Mouse (Mus musculus) central nervous system, embryonic 18 days (tissue): Measurements from ENCODE around the gene Tas2r120. TPM values are rescaled to one million over a fixed set of nuclear protein-coding genes. Genes with fewer than 3 reads are reported as not detected.

Experiments used
- polyA plus RNA-seq: library from polyadenylated mRNA; depleted of rRNA; stranded (reverse); fragments of >200 nt; gene quantifications from 2 replicates; pipeline ENCODE4 v1.2.3, GENCODE M21; 2012; rRNA removed

Gene Tas2r120
- not detected in 2 replicates for polyA plus RNA-seq

GRCm38 (mm10) chr6:132656653-132657052 lies at the start of gene Tas2r120:
TSS of gene Tas2r120 (plus strand) at chr6:132656953.

GRCm38 (mm10) chr6:132651426-132651825 lies 5.3 kb upstream of the Tas2r120 start, which contains the start of gene A630073D07Rik:
TSS of gene A630073D07Rik (minus strand) at chr6:132651526.

GRCm38 (mm10) chr6:132700907-132701306 lies 44.2 kb downstream of the Tas2r120 start, which contains the start of gene Tas2r121:
TSS of gene Tas2r121 (minus strand) at chr6:132701007.

Other genes starting within 250 kb of the Tas2r120 start
- not detected in 2 replicates for gene Prh1, start 87.1 kb upstream of the Tas2r120 start, polyA plus RNA-seq
- gene Prp2, start 61.0 kb upstream of the Tas2r120 start, polyA plus RNA-seq = not detected in 2 replicates
- not detected in 2 replicates for gene A630073D07Rik, start 5.4 kb upstream of the Tas2r120 start, polyA plus RNA-seq
- gene Tas2r121, start 44.1 kb downstream of the Tas2r120 start, polyA plus RNA-seq = not detected in 2 replicates
- gene Tas2r122, start 55.0 kb downstream of the Tas2r120 start, polyA plus RNA-seq = not detected in 2 replicates
- not detected in 2 replicates for gene Tas2r115, start 81.1 kb downstream of the Tas2r120 start, polyA plus RNA-seq
- gene Tas2r124, start 97.8 kb downstream of the Tas2r120 start, polyA plus RNA-seq = not detected in 2 replicates
- gene Tas2r102, start 105.2 kb downstream of the Tas2r120 start, polyA plus RNA-seq = not detected in 2 replicates
- gene Tas2r136, start 121.2 kb downstream of the Tas2r120 start, polyA plus RNA-seq = not detected in 2 replicates
- not detected in 2 replicates for gene Tas2r117, start 145.9 kb downstream of the Tas2r120 start, polyA plus RNA-seq
- not detected in 2 replicates for gene Tas2r123, start 190.2 kb downstream of the Tas2r120 start, polyA plus RNA-seq
- gene Tas2r116, start 198.5 kb downstream of the Tas2r120 start, polyA plus RNA-seq = not detected in 2 replicates
- gene Tas2r110, start 211.1 kb downstream of the Tas2r120 start, polyA plus RNA-seq = not detected in 2 replicates
- gene Tas2r113, start 236.1 kb downstream of the Tas2r120 start, polyA plus RNA-seq = not detected in 2 replicates